Mouse (Mus musculus): ENCODE data around the gene Mrrf. TPM values are rescaled to one million over a fixed set of nuclear protein-coding genes. Genes with fewer than 3 reads are reported as not detected.

The Mrrf gene
- polyA plus RNA-seq, 1 experiment from 2014 or later: 35.1 TPM

DNA sequence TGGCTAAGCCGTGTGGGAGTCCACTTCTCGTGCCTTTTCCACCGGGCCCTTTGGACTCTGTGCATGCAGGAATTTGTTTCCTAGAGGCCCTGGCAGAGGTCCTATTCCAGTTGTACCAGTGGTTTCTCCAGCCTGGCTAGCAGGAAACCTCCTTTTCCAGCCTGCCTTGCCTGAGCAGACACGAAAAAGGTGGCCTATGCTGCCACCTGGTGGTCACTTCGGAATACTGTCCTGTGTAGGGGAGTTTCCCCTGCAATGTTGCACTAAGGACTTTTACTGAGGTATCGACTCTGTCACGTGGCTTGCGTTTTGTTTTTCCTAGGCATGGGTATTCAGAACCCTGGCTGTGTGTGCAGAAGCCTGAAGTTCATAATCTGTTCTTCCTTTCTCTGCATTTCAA is 77.8 kb downstream of the Mrrf start:
- WGBS: 2% methylated on average over 8 of the region's 8 CpGs
- no peak overlapping the region for H3K27ac ChIP-seq (replicated peaks; ENCODE audit: low read depth, low read length)
- H3K36me3 ChIP-seq (ENCODE audit: control insufficient read depth, insufficient read depth, low read length): no peaks in the 10 kb centered on the region
- no peaks in the 10 kb centered on the region for H3K9me3 ChIP-seq (ENCODE audit: control insufficient read depth, low read length)
- ATAC-seq (ENCODE audit: low read depth) (peak; percentile 80), DNase-seq (ENCODE audit: low spot score) (peak; percentile 90)
- H3K4me3 ChIP-seq (ENCODE audit: low read depth, low read length): no peak overlapping the region
- peak overlapping the region; percentile 30; the same call in 1 of the 2 replicates for H3K4me2 ChIP-seq (ENCODE audit: low read depth, low read length)
- no peak overlapping the region for H3K9ac ChIP-seq (ENCODE audit: low read depth, low read length)
- H3K27me3 ChIP-seq (replicated peaks; ENCODE audit: control insufficient read depth, insufficient read depth, low read length): peaks cover 13% of the 10 kb centered on the region
- H3K4me1 ChIP-seq (ENCODE audit: control insufficient read depth, insufficient read depth, low read length): peaks cover 21% of the 10 kb centered on the region

DNA sequence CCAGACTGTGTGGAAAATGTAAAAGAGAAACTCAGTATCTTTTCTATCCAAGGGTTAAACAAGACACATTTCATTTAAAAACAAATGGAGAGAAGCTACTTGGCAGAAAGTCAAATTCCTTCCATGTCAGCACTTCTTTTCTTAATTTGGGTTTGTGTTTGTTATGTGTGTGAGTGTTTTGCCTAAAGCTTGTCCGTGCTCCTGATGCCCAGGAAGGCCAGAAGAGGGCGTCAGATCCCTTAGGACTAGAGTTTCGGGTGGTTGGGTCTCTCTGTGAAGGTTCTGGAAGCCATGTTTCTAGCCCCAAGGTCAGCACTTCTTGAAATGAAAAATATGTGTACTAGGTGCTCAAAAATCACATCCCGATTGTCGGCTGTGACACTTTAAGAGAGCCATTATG is 78.2 kb downstream of the Mrrf start:
- 50% methylated on average over 5 of the region's 5 CpGs for WGBS
- Histone ChIP-seq H3K4me2 (ENCODE audit: low read depth, low read length) (peak overlapping the region; percentile 30; the same call in 1 of the 2 replicates), H3K27me3 (replicated peaks; ENCODE audit: control insufficient read depth, insufficient read depth, low read length) (peaks cover 13% of the 10 kb centered on the region), H3K4me1 (ENCODE audit: control insufficient read depth, insufficient read depth, low read length) (peaks cover 21% of the 10 kb centered on the region), H3K9ac (ENCODE audit: low read depth, low read length) (no peak overlapping the region), H3K27ac (replicated peaks; ENCODE audit: low read depth, low read length) (no peak overlapping the region), H3K36me3 (ENCODE audit: control insufficient read depth, insufficient read depth, low read length) (no peaks in the 10 kb centered on the region), H3K4me3 (ENCODE audit: low read depth, low read length) (no peak overlapping the region), H3K9me3 (ENCODE audit: control insufficient read depth, low read length) (no peaks in the 10 kb centered on the region)
- DNase-seq (ENCODE audit: low spot score) (peak; percentile 44), ATAC-seq (ENCODE audit: low read depth) (no peak)

DNA sequence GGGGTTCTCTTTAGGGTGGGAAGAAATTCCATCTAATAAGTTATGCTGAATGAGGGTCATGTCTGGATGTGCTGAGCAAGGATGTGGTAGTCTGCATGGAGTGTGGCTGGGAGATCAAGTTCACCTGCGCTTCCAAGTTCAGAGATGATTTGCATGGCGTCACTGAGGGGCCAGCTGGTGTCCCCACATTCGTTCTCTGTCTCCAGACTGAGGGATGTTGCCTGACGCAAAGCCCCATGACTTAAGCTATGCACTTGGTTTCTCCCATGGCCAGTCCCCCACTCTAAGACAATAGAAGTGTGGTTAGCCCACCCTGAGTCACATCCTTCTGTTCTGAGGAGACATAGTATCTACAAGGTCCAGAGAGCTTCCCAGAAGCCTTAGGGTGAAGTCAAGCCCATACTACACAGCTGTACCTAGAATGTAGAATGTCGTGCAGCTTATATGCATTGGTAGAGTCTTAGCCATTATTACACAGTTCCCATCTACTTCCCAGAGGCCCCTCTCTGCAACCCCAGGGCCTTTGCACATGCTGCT is 79.1 kb downstream of the Mrrf start:
- 89% methylated on average over 5 of the region's 5 CpGs for WGBS
- no peak overlapping the region for H3K9ac ChIP-seq (ENCODE audit: low read depth, low read length)
- no peaks in the 10 kb centered on the region for H3K36me3 ChIP-seq (ENCODE audit: control insufficient read depth, insufficient read depth, low read length)

DNA sequence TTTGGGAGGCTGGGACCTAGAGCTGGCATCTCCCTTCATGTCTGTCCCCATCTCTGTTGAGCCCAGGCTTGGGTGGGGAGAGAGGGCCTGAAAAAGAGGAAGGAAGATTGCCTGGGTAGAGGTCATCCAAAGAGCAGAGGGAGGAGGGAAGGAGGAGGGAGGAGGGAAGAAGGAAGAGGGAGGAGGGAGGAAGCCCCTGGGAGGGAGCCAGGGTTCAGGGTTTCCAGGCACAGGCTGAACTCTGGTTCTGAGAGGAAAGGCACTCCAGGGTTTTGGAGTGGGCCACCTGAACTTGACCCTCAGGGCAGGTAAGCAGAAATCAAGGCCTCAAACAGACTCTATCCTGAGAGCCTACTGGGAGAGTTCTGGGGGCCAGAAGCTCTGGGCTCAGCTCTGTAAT is 80.4 kb downstream of the Mrrf start:
- H3K36me3 ChIP-seq (ENCODE audit: control insufficient read depth, insufficient read depth, low read length): no peaks in the 10 kb centered on the region
- no peak overlapping the region for H3K4me3 ChIP-seq (ENCODE audit: low read depth, low read length)
- H3K4me2 ChIP-seq (ENCODE audit: low read depth, low read length): no peak overlapping the region
- peaks cover 17% of the 10 kb centered on the region for H3K4me1 ChIP-seq (ENCODE audit: control insufficient read depth, insufficient read depth, low read length)
- H3K9me3 ChIP-seq (ENCODE audit: control insufficient read depth, low read length): no peaks in the 10 kb centered on the region
- no peak for DNase-seq (ENCODE audit: low spot score)
- H3K27me3 ChIP-seq (replicated peaks; ENCODE audit: control insufficient read depth, insufficient read depth, low read length): no peaks in the 10 kb centered on the region; the same call in 1 of the 2 replicates
- ATAC-seq (ENCODE audit: low read depth): no peak
- no peak overlapping the region for H3K9ac ChIP-seq (ENCODE audit: low read depth, low read length)
- 0 out of 2 replicates have a peak overlapping the region, but pooled peaks have one; percentile 30 for H3K27ac ChIP-seq (replicated peaks; ENCODE audit: low read depth, low read length)

More for the DNA sequence above, 79.1 kb downstream of the Mrrf start:
- Histone ChIP-seq H3K4me2 (ENCODE audit: low read depth, low read length) (no peak overlapping the region), H3K27ac (replicated peaks; ENCODE audit: low read depth, low read length) (no peak overlapping the region), H3K27me3 (replicated peaks; ENCODE audit: control insufficient read depth, insufficient read depth, low read length) (peaks cover 6% of the 10 kb centered on the region), H3K4me3 (ENCODE audit: low read depth, low read length) (no peak overlapping the region), H3K9me3 (ENCODE audit: control insufficient read depth, low read length) (no peaks in the 10 kb centered on the region), H3K4me1 (ENCODE audit: control insufficient read depth, insufficient read depth, low read length) (peaks cover 21% of the 10 kb centered on the region)
- ATAC-seq (ENCODE audit: low read depth) (no peak), DNase-seq (ENCODE audit: low spot score) (no peak)

DNA sequence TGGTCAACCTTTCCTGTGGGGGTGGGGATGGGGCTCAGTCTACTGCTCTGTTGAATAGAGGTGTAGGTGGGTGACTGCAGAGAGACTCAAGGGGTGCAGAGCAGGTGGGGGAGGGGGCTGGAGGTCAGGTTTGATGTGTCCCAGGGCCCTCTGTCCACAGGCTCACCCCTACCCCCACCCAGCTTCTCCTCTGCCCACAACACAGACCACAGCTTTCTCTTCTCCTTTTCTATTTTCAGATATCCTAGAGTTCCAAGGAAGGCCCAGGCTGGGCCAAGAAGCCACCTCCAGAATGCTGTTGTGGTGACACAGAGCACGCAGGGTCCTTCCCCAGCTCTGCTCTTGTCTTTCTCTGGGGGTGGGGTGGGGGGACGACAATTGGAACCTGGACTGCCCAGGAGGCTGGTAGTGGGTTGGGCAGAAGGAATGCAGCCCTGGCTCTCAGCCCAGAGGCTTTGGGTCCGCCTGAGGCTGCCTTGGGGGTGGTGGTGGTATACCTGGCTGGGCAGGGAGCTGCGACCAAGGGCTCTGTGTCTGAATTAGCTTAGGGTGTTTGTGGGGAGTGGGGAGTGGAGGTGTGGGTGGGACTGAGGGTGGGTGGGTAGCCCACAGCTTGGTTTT is 80.9 kb downstream of the Mrrf start:
- 29% methylated on average over 4 of the region's 4 CpGs for WGBS
- Histone ChIP-seq H3K9me3 (ENCODE audit: control insufficient read depth, low read length) (no peaks in the 10 kb centered on the region), H3K4me3 (ENCODE audit: low read depth, low read length) (no peak overlapping the region), H3K36me3 (ENCODE audit: control insufficient read depth, insufficient read depth, low read length) (no peaks in the 10 kb centered on the region), H3K4me2 (ENCODE audit: low read depth, low read length) (no peak overlapping the region), H3K4me1 (ENCODE audit: control insufficient read depth, insufficient read depth, low read length) (peaks cover 12% of the 10 kb centered on the region), H3K27me3 (replicated peaks; ENCODE audit: control insufficient read depth, insufficient read depth, low read length) (no peaks in the 10 kb centered on the region), H3K9ac (ENCODE audit: low read depth, low read length) (no peak overlapping the region), H3K27ac (replicated peaks; ENCODE audit: low read depth, low read length) (peak overlapping the region; percentile 30)
- DNase-seq (ENCODE audit: low spot score): peak; percentile 56
- ATAC-seq (ENCODE audit: low read depth): peak; percentile 64

DNA sequence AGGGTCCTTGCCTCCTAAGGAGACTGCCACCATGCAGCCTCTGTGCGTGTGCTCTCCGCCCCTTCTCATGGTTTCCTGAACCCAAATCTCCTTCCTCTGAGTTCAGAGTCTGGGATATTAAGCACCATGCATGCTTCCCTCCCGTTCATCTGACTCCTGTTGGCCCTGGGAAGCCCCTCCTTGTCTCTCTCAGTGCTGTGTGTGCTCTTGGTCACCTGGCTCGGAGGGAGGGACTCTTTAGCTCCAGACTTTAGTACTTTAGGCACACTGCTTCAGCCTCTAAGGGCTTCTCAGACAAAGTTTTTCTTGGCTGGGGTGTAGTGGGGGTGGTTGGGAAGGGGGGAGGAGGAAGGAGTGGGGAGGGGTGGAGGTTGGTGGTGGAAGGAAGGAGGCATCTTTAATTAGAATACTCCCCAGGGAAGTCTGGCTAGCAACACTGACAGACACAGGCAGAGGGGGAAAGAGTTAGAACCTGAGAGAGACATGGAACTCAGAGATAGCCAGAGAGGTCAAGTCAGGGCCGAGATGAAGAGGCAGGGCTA is 81.6 kb downstream of the Mrrf start:
- Histone ChIP-seq H3K9ac (ENCODE audit: low read depth, low read length) (no peak overlapping the region; the same call in 1 of the 2 replicates), H3K4me1 (ENCODE audit: control insufficient read depth, insufficient read depth, low read length) (peaks cover 12% of the 10 kb centered on the region), H3K27me3 (replicated peaks; ENCODE audit: control insufficient read depth, insufficient read depth, low read length) (no peaks in the 10 kb centered on the region), H3K36me3 (ENCODE audit: control insufficient read depth, insufficient read depth, low read length) (no peaks in the 10 kb centered on the region), H3K9me3 (ENCODE audit: control insufficient read depth, low read length) (no peaks in the 10 kb centered on the region), H3K27ac (replicated peaks; ENCODE audit: low read depth, low read length) (peak overlapping the region; percentile 30; the same call in 1 of the 2 replicates), H3K4me3 (ENCODE audit: low read depth, low read length) (no peak overlapping the region), H3K4me2 (ENCODE audit: low read depth, low read length) (no peak overlapping the region)
- DNase-seq (ENCODE audit: low spot score) (no peak), ATAC-seq (ENCODE audit: low read depth) (0 out of 2 replicates have a peak, but pooled peaks have one; percentile 10)
- WGBS: 37% methylated on average over 5 of the region's 5 CpGs

DNA sequence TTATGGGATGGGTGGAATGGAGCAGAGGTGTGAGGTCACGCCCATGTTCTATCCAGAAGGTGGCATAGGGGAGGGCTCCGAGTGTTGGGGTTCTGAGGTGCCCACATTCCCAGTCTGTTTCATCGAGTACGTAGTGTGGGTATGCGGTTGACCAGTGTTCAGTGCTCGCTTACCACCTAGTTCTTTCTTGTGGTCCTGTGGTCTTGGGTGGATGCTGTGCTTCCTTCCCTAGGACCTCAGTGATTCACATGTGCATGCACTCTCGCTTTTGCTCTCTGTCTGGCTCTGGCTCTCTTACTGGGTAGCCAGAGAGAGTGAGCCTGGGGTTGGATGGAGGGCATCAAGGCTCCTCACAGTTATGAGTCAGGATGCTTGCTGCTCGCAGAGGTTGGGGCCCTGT is 83.9 kb downstream of the Mrrf start:
- WGBS: 88% methylated on average over 8 of the region's 8 CpGs
- Histone ChIP-seq H3K4me3 (ENCODE audit: low read depth, low read length) (no peak overlapping the region), H3K27ac (replicated peaks; ENCODE audit: low read depth, low read length) (no peak overlapping the region), H3K36me3 (ENCODE audit: control insufficient read depth, insufficient read depth, low read length) (no peaks in the 10 kb centered on the region), H3K4me2 (ENCODE audit: low read depth, low read length) (no peak overlapping the region), H3K27me3 (replicated peaks; ENCODE audit: control insufficient read depth, insufficient read depth, low read length) (no peaks in the 10 kb centered on the region), H3K9me3 (ENCODE audit: control insufficient read depth, low read length) (no peaks in the 10 kb centered on the region), H3K9ac (ENCODE audit: low read depth, low read length) (no peak overlapping the region), H3K4me1 (ENCODE audit: control insufficient read depth, insufficient read depth, low read length) (peaks cover 12% of the 10 kb centered on the region)
- DNase-seq (ENCODE audit: low spot score): no peak
- ATAC-seq (ENCODE audit: low read depth): no peak

DNA sequence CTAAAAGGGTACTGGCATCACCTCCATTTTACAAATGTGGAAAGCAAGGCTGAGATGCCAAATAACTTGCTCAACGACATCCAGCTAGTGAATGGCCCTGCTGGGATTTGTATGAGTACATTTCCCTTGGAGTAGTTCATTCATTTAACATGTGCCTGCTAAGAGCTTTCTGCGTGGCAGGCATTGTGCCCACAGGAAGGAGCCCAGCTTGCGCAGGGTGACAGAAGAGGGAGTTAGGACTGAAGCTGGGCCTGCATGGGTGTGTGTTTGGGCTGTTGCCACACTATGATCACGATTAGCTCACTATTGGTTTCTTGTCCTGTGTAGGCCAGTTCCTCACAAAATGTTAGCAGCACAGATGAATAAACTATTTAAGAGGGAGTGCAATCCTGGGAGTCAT is 84.7 kb downstream of the Mrrf start:
- Histone ChIP-seq H3K36me3 (ENCODE audit: control insufficient read depth, insufficient read depth, low read length) (no peaks in the 10 kb centered on the region), H3K4me3 (ENCODE audit: low read depth, low read length) (no peak overlapping the region), H3K4me1 (ENCODE audit: control insufficient read depth, insufficient read depth, low read length) (peaks cover 12% of the 10 kb centered on the region), H3K27ac (replicated peaks; ENCODE audit: low read depth, low read length) (no peak overlapping the region), H3K9me3 (ENCODE audit: control insufficient read depth, low read length) (no peaks in the 10 kb centered on the region), H3K27me3 (replicated peaks; ENCODE audit: control insufficient read depth, insufficient read depth, low read length) (no peaks in the 10 kb centered on the region), H3K4me2 (ENCODE audit: low read depth, low read length) (no peak overlapping the region), H3K9ac (ENCODE audit: low read depth, low read length) (no peak overlapping the region)
- 78% methylated on average over 4 of the region's 4 CpGs for WGBS
- ATAC-seq (ENCODE audit: low read depth) (no peak), DNase-seq (ENCODE audit: low spot score) (no peak)
